Mouse (Mus musculus) urinary bladder, postnatal 0 days (tissue): ENCODE measurements around the gene Olfr1281. TPM values are rescaled to one million over a fixed set of nuclear protein-coding genes. Genes with fewer than 3 reads are reported as not detected.

Experiments
- polyA plus RNA-seq: library from polyadenylated mRNA; unstranded; fragments of >200 nt; fragmentation: Nextera tagmentation; extraction: Ambion mirVana; gene quantifications from 2 replicates; pipeline ENCODE4 v1.2.1, GENCODE M21; 2015

Olfr1281 gene
- not detected in 2 replicates for polyA plus RNA-seq

DNA sequence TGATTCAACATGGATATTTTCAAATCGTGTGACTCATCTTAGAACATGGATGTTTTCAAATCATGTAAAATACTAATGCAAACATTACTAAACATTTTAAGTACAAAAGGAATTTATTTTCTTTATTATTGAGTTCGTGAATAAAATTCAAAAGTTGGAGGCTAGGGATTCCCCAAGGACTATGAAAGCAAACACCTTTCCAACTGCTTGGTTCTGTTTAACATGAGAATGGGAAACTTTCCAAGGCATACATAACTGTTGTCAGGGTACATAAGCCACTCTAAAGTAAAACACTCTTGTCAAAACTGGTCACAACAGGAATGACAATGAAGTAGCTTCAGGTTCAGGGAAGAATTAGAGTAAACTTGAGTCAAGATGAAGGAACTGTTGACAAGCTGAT, at the start of gene Olfr1281:
Gene Olfr1281 (plus strand): TSS at position 301 of the 400 bp plus-strand sequence.

DNA sequence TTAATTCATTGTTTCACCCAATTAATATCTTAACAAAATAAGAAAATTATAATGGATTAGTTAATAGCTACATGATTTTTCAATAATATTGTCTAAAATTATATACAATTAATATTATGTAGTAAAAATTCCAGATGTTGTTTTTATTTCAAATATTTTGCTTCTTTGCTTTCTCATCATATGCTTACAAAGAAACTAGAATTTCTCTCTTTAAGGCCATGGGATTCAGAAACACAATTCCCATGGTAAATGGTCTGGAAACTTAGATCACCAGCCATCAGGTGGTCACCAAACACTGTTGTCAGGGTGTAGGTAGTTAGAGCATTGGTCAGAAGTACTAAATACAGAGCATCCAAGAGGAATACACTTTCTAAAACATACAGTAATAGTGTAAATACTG, 36.5 kb upstream of the Olfr1281 start, which contains the start of gene Olfr1278:
Gene Olfr1278 (plus strand): TSS at position 301 of the 400 bp plus-strand sequence.

DNA sequence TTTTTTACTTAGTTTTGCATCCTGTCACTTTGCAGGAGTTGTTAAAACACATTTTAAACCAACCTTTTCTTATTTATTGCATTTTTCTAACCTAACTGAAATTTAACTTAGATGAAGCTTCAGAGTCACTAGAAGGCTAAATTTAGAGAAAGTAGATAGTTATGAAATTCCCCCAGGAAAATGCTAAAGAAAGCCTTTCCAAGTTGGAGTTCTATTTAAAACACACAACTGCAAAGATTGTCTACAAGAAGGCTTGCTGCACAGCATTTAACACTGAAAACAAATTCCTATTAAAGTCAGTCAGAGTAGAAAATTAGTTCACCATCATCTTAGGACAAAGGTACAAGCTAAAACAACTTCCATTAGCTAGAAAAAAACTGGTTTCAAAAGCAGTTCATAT, 25.9 kb upstream of the Olfr1281 start, which contains the start of gene Olfr1279:
Gene Olfr1279 (plus strand): TSS at position 262 of the 400 bp plus-strand sequence.

DNA sequence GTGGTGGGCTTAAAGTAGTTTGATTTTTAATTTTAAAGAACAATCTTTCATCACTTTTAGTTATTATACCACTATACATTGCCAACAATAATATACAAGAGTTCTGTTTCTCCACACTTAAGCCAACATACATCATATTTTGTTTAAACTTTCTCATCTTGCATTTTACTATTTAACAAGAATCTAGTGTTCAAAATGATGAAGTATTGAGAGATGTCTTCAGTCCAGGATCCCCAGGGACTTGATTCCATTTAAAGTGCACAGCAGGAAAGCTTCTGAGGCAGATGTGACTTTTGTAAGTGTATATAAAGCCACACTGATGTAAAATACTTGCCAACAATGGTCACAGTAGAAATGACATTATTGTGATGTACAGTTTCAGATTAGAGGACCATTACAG, 12.6 kb upstream of the Olfr1281 start, which contains the start of gene Olfr1280:
Gene Olfr1280 (plus strand): TSS at position 301 of the 400 bp plus-strand sequence.

DNA sequence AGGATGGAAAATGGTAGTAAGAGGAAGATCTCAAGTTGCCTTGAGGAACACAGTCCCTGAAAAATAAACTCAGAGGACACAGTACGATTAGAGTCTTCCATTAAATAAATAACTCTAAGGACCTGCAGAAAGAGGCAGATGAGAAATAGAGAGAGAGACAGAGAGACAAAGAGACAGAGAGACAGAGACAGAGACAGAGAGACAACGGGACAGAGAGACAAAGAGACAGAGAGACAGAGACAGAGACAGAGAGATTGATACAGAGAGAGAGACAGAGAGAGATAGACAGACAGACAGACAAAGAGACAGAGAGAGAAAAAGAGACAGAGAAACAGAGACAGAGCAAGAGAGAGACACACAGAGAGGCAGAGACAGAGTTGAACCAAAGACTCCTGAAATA, 9.7 kb downstream of the Olfr1281 start, which contains the start of gene Olfr1282:
Gene Olfr1282 (minus strand): TSS at position 101 of the 400 bp plus-strand sequence.

DNA sequence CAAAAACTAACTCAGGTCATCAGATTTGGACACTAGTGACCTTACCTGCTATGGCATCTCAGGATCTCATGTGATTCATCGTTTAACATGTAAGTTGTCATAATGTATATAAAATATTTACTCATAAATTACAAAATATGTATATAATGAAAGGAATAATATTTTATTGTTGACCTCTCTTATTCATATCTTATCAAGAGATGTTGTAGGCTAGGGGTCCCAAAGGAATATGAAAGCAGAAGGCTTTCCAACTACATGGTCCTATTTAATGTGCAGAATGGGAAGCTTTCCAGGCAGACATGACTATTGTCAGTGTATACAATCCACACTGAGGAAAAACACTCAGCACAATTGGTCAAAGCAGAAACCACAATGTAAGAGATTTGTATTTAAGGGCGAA, 40.2 kb downstream of the Olfr1281 start, which contains the start of gene Olfr1283:
Gene Olfr1283 (plus strand): TSS at position 301 of the 400 bp plus-strand sequence.

DNA sequence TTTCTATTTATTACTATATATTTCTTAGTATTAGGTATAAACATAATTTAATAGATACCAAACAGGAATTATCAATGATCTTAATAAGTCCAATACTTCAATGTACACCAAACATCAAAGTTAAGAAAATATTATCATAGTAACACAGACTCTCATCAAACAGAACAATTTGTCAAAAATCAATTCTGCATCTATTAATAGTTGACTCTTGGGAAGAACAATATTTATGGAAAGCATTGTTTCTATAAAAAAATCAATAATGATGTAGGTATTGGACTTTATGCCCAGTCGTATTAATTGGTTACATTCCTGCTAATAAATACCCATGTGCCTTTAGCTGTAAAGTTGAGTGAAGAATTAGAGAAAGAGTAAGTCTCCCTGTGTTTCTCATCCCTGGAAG, 48.9 kb downstream of the Olfr1281 start, which contains the start of gene Olfr1284:
Gene Olfr1284 (plus strand): TSS at position 301 of the 400 bp plus-strand sequence.

Other genes with a start within 250 kb of the Olfr1281 start
- not detected in 2 replicates for gene Gm13941, start 220.5 kb upstream of the Olfr1281 start, polyA plus RNA-seq
- not detected in 2 replicates for gene Gm15130, start 173.6 kb upstream of the Olfr1281 start, polyA plus RNA-seq
- gene 4930430A15Rik, start 96.9 kb upstream of the Olfr1281 start, polyA plus RNA-seq: not detected in 2 replicates
- not detected in 2 replicates for gene Olfr1275, start 91.2 kb upstream of the Olfr1281 start, polyA plus RNA-seq
- gene Olfr1276, start 72.0 kb upstream of the Olfr1281 start, polyA plus RNA-seq: not detected in 2 replicates
- not detected in 2 replicates for gene Olfr1277, start 52.4 kb upstream of the Olfr1281 start, polyA plus RNA-seq
- not detected in 2 replicates for gene Olfr1278, start 36.4 kb upstream of the Olfr1281 start, polyA plus RNA-seq
- gene Olfr1279, start 25.9 kb upstream of the Olfr1281 start, polyA plus RNA-seq: not detected in 2 replicates
- gene Olfr1280, start 12.5 kb upstream of the Olfr1281 start, polyA plus RNA-seq: not detected in 2 replicates
- not detected in 2 replicates for gene Olfr1282, start 9.6 kb downstream of the Olfr1281 start, polyA plus RNA-seq
- gene Olfr1283, start 40.3 kb downstream of the Olfr1281 start, polyA plus RNA-seq: not detected in 2 replicates
- not detected in 2 replicates for gene Olfr1284, start 49.0 kb downstream of the Olfr1281 start, polyA plus RNA-seq
- gene Olfr1286, start 96.6 kb downstream of the Olfr1281 start, polyA plus RNA-seq: not detected in 2 replicates
- gene Olfr1287, start 122.6 kb downstream of the Olfr1281 start, polyA plus RNA-seq: not detected in 2 replicates
- not detected in 2 replicates for gene Olfr1288, start 147.6 kb downstream of the Olfr1281 start, polyA plus RNA-seq
- gene Olfr1289, start 154.3 kb downstream of the Olfr1281 start, polyA plus RNA-seq: not detected in 2 replicates
- gene Olfr1290, start 167.3 kb downstream of the Olfr1281 start, polyA plus RNA-seq: 0.24 and 0.60 TPM in 2 replicates
- gene Olfr1291-ps1, start 170.7 kb downstream of the Olfr1281 start, polyA plus RNA-seq: not detected in 2 replicates
- gene Olfr1293-ps, start 198.7 kb downstream of the Olfr1281 start, polyA plus RNA-seq: not detected in 2 replicates
- gene Olfr1294, start 213.8 kb downstream of the Olfr1281 start, polyA plus RNA-seq: not detected in 2 replicates
- gene Olfr1295, start 243.2 kb downstream of the Olfr1281 start, polyA plus RNA-seq: not detected in 2 replicates